In genomic region chr17:56686801-56687200, GRCm38 (mm10) we compare ENCODE assay signal across 23 mouse cellular contexts. TPM values are rescaled to one million over a fixed set of nuclear protein-coding genes. Genes with fewer than 3 reads are reported as not detected.
DNase-seq lines count a peak whose midpoint lies in the region; ATAC-seq and TF ChIP-seq lines count a peak whose summit lies in the region.
"Had no signal": no experiment of that assay in that cellular context is flagged by ENCODE, and none has a peak within 500 bp of the region (broad histone marks: within the 10 kb centered on the region; RNA-seq: fewer than 3 reads in every experiment).

No protein-coding gene starts in this region.

- WGBS in liver, adult 2 months: 34% methylated on average over 4 of the region's 4 CpGs
- WGBS in liver, embryonic 15.5 days (ENCODE audit: insufficient replicate concordance): 89% methylated on average over 4 of the region's 4 CpGs

- H3K4me3 ChIP-seq in liver, adult 2 months (ENCODE audit: insufficient read depth, low read depth, low read length): no peak overlapping the region
- H3K4me3 ChIP-seq in G1E (ENCODE audit: low read depth, low read length): peak overlapping the region; percentile 49; the same call in 1 of the 2 replicates
- no peak overlapping the region for H3K4me3 ChIP-seq in liver, embryonic 15.5 days (replicated peaks)
- H3K4me3 ChIP-seq: embryonic facial prominence, embryonic 12.5 days; forebrain, embryonic 12.5 days; heart, adult 2 months; hindbrain, embryonic 13.5 days had no signal

- peaks cover 27% of the 10 kb centered on the region; the same call in 1 of the 2 replicates for H3K79me2 ChIP-seq in liver, adult 2 months (ENCODE audit: control insufficient read depth, insufficient read depth, low read length)

- H3K4me1 ChIP-seq in liver, adult 2 months (ENCODE audit: control insufficient read depth, insufficient read depth, low read length): peaks cover 45% of the 10 kb centered on the region
- H3K4me1 ChIP-seq in G1E (ENCODE audit: insufficient read depth, low read depth, low read length): peaks cover 96% of the 10 kb centered on the region
- peaks cover 78% of the 10 kb centered on the region for H3K4me1 ChIP-seq in liver, embryonic 15.5 days (replicated peaks)

- DNase-seq in liver, adult 2 months (ENCODE audit: extremely low read depth, low read depth, low spot score): peak; percentile 95
- no peak for DNase-seq in liver
- peak; percentile 59 for DNase-seq in A20 (ENCODE audit: low read depth, low spot score)
- no peak for DNase-seq in G1E (ENCODE audit: low spot score)
- no peak for DNase-seq in lung, adult 18-20 months
- DNase-seq: adrenal gland, adult 8-10 months; cerebellum, adult 11 months; cerebellum, adult 8-10 months; cerebellum, postnatal 14 days; embryo, embryonic 11 days; gastrocnemius, postnatal 10 days; heart, adult 2 months; heart, postnatal 10 days had no signal

- peak overlapping the region; percentile 68 for H3K27ac ChIP-seq in liver, adult 2 months (replicated peaks; ENCODE audit: insufficient read depth, low read depth, low read length)
- H3K27ac ChIP-seq in liver, embryonic 15.5 days (replicated peaks): peak overlapping the region; percentile 77
- H3K27ac ChIP-seq: embryonic facial prominence, embryonic 12.5 days; forebrain, embryonic 12.5 days; heart, adult 2 months; hindbrain, embryonic 13.5 days; hindbrain, postnatal 0 days had no signal

- H3K27me3 ChIP-seq in liver, adult 2 months (ENCODE audit: control insufficient read depth, insufficient read depth, low read length): no peaks in the 10 kb centered on the region
- no peaks in the 10 kb centered on the region for H3K27me3 ChIP-seq in G1E (ENCODE audit: insufficient read depth, low read length)
- no peaks in the 10 kb centered on the region for H3K27me3 ChIP-seq in liver, embryonic 15.5 days
- H3K27me3 ChIP-seq: embryonic facial prominence, embryonic 12.5 days; forebrain, embryonic 12.5 days; hindbrain, embryonic 13.5 days had no signal

- H3K9me3 ChIP-seq in G1E (replicated peaks): no peaks in the 10 kb centered on the region
- no peaks in the 10 kb centered on the region for H3K9me3 ChIP-seq in liver, embryonic 15.5 days (replicated peaks)
- H3K9me3 ChIP-seq: embryonic facial prominence, embryonic 12.5 days; forebrain, embryonic 12.5 days; hindbrain, embryonic 13.5 days had no signal

- 0 out of 2 replicates have a peak overlapping the region, but pooled peaks have one; percentile 4 for H3K9ac ChIP-seq in liver, adult 2 months (ENCODE audit: low read depth, low read length)
- no peak overlapping the region for H3K9ac ChIP-seq in liver, embryonic 15.5 days
- H3K9ac ChIP-seq: embryonic facial prominence, embryonic 12.5 days; forebrain, embryonic 12.5 days; hindbrain, embryonic 13.5 days had no signal

- no peak for TF ChIP-seq POLR2A in liver, adult 2 months (IDR thresholded peaks at IDR 0.05; ENCODE audit: extremely low read depth, insufficient read depth, low read length)

- no peak for ATAC-seq in G1E (ENCODE audit: extremely low read depth, insufficient number of reproducible peaks, low FRiP score, poor library complexity, severe bottlenecking)
- no peak for ATAC-seq in liver, embryonic 15.5 days (ENCODE audit: insufficient read depth)
- ATAC-seq in granulocyte monocyte progenitor cell, adult 5-6 weeks (replicated peaks; ENCODE audit: poor library complexity, severe bottlenecking): no peak
- ATAC-seq: forebrain, embryonic 16.5 days; hindbrain, postnatal 0 days had no signal

- H3K4me2 ChIP-seq in liver, embryonic 15.5 days: no peak overlapping the region
- H3K4me2 ChIP-seq: embryonic facial prominence, embryonic 12.5 days; forebrain, embryonic 12.5 days; hindbrain, embryonic 13.5 days had no signal

- peaks cover 4% of the 10 kb centered on the region; the same call in 1 of the 2 replicates for H3K36me3 ChIP-seq in liver, adult 2 months (ENCODE audit: control insufficient read depth, insufficient read depth, low read length)
- H3K36me3 ChIP-seq in G1E (replicated peaks): peaks cover 92% of the 10 kb centered on the region
- peaks cover 98% of the 10 kb centered on the region for H3K36me3 ChIP-seq in liver, embryonic 15.5 days (replicated peaks)

- no peak for TF ChIP-seq CTCF in liver, adult 2 months (IDR thresholded peaks at IDR 0.05; ENCODE audit: low read depth, low read length)
- TF ChIP-seq CTCF in G1E (IDR thresholded peaks at IDR 0.05; ENCODE audit: low read depth, low read length): no peak

RNA-seq across cellular contexts. Expression of gene Ranbp3, which starts 13.7 kb away (rescaled TPM):
- total RNA-seq in liver, adult 2 months (2014; rRNA removed): 14.3 and 18.6 TPM in 2 replicates
- polyA plus RNA-seq in liver, adult 2 months (2012; rRNA removed): 36.2 and 38.7 TPM in 2 replicates
- total RNA-seq in G1E (2014; fragmentation: Nextera tagmentation) (39.4 and 54.7 TPM in 2 replicates), G1E (2017) (70.5 and 83.3 TPM in 2 replicates)
- polyA plus RNA-seq in G1E (2012): 142 and 143 TPM in 2 replicates
- 40.8 and 42.6 TPM in 2 replicates for polyA plus RNA-seq in liver, embryonic 15.5 days (2015; fragmentation: Nextera tagmentation; extraction: Ambion mirVana)
- total RNA-seq in granulocyte monocyte progenitor cell, adult 5-6 weeks (2014; fragmentation: Nextera tagmentation): 43.9 and 64.7 TPM in 2 replicates
- total RNA-seq in granulocyte monocyte progenitor cell, adult 5-6 weeks (2017): 57.2 and 70.1 TPM in 2 replicates

RNA-seq across cellular contexts. Expression of gene Ndufa11, which starts 30.8 kb away (rescaled TPM):
- total RNA-seq in liver, adult 2 months (2014; rRNA removed): 110 and 146 TPM in 2 replicates
- polyA plus RNA-seq in liver, adult 2 months (2012; rRNA removed): 462 and 466 TPM in 2 replicates
- total RNA-seq in G1E (2014; fragmentation: Nextera tagmentation): 60.5 and 74.9 TPM in 2 replicates
- 186 and 247 TPM in 2 replicates for total RNA-seq in G1E (2017)
- 270 and 319 TPM in 2 replicates for polyA plus RNA-seq in G1E (2012)
- 210 and 226 TPM in 2 replicates for polyA plus RNA-seq in liver, embryonic 15.5 days (2015; fragmentation: Nextera tagmentation; extraction: Ambion mirVana)
- 134 and 201 TPM in 2 replicates for total RNA-seq in granulocyte monocyte progenitor cell, adult 5-6 weeks (2014; fragmentation: Nextera tagmentation)
- total RNA-seq in granulocyte monocyte progenitor cell, adult 5-6 weeks (2017): 99.5 and 106 TPM in 2 replicates

RNA-seq across cellular contexts. Expression of gene Vmac, which starts 31.0 kb away (rescaled TPM):
- total RNA-seq in liver, adult 2 months (2014; rRNA removed): 8.9 and 10.7 TPM in 2 replicates
- 12.3 and 15.2 TPM in 2 replicates for polyA plus RNA-seq in liver, adult 2 months (2012; rRNA removed)
- 32.0 and 46.9 TPM in 2 replicates for total RNA-seq in G1E (2014; fragmentation: Nextera tagmentation)
- total RNA-seq in G1E (2017): 9.4 and 10.3 TPM in 2 replicates
- 12.9 and 16.3 TPM in 2 replicates for polyA plus RNA-seq in G1E (2012)
- 2.4 and 2.6 TPM in 2 replicates for polyA plus RNA-seq in liver, embryonic 15.5 days (2015; fragmentation: Nextera tagmentation; extraction: Ambion mirVana)
- 5.3 and 9.1 TPM in 2 replicates for total RNA-seq in granulocyte monocyte progenitor cell, adult 5-6 weeks (2014; fragmentation: Nextera tagmentation)
- 3.7 and 9.1 TPM in 2 replicates for total RNA-seq in granulocyte monocyte progenitor cell, adult 5-6 weeks (2017)

RNA-seq across cellular contexts. Expression of gene Catsperd, which starts 58.9 kb away (rescaled TPM):
- 1.0 and 1.1 TPM in 2 replicates for total RNA-seq in liver, adult 2 months (2014; rRNA removed)
- polyA plus RNA-seq in liver, adult 2 months (2012; rRNA removed): 0.70 and 4.0 TPM in 2 replicates
- total RNA-seq in G1E (2014; fragmentation: Nextera tagmentation): not detected in 2 replicates
- 0.17 TPM in 1 of 2 replicates, not detected in the other for total RNA-seq in G1E (2017)
- polyA plus RNA-seq in G1E (2012): not detected in 2 replicates
- 0.30 and 0.44 TPM in 2 replicates for polyA plus RNA-seq in liver, embryonic 15.5 days (2015; fragmentation: Nextera tagmentation; extraction: Ambion mirVana)
- not detected in 2 replicates for total RNA-seq in granulocyte monocyte progenitor cell, adult 5-6 weeks (2014; fragmentation: Nextera tagmentation)
- 0.77 TPM in 1 of 2 replicates, not detected in the other for total RNA-seq in granulocyte monocyte progenitor cell, adult 5-6 weeks (2017)
- total RNA-seq: common myeloid progenitor, adult 5-6 weeks; gastrocnemius, postnatal 4 days; heart, adult 2 months; hematopoietic stem cell, adult 5-6 weeks had no signal

Comparison
In these comparisons a context has a peak if more than half of its experiments do, and no peak if none do; other contexts are left out.
1. DNase-seq: peak in liver, adult 2 months (single experiment) and A20 (single experiment); none in liver (single experiment), G1E (single experiment) and lung, adult 18-20 months (0 of 2).